Mouse (Mus musculus): Measurements from ENCODE around the gene Cycs. TPM values are rescaled to one million over a fixed set of nuclear protein-coding genes. Genes with fewer than 3 reads are reported as not detected.

The Cycs gene
- polyA plus RNA-seq, 1 experiment, result 42.2 TPM

DNA sequence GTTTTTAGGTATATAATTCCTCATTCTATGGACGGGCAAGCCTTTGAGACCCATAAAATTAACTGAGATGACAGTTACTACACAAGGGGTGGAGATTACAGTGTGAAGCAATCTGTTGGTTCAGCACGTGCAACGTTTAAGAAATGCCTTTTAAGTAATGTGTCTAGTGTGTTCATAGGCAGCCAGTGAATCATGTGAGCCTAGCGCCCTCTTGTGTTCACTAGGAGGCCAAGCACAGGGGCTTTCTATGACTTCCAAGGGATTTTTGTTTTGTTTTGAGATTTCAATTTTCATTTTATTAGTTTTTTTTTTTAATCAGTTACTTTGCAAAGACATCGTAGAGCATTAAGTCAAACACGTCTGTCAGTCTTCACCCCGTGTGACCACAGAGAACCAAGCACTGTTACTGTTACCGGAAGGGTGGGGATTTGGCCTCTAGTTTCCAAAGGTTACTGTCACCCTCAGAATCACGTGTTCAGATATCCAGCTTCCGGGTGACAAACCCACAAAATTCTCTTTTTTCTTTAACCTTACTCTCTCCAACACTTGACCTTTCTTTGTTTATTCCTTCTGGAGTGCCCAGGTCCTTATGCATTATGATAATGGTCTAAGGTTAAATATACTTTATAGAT lies 20.8 kb downstream of the Cycs start:
- DNase-seq (ENCODE audit: low spot score), result no peak

DNA sequence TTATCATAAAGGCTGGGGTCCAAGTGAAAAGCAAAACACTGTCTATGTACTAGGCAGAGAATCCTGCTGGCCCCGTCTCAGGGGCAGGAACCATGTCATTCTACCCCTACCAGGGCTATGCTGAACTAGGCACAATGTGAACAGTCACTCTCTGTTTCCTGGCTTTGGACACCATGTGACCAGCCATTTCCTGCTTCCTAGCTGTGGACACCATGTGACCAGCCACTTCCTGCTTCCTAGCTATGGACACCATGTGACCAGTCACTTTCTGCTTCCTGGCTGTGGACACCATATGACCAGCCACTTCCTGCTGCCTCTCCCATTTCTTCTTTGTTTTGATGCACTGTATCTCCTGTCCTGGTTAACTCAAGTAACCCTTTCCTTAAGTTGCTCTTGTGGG lies 23.8 kb downstream of the Cycs start:
- DNase-seq (ENCODE audit: low spot score), result no peak

DNA sequence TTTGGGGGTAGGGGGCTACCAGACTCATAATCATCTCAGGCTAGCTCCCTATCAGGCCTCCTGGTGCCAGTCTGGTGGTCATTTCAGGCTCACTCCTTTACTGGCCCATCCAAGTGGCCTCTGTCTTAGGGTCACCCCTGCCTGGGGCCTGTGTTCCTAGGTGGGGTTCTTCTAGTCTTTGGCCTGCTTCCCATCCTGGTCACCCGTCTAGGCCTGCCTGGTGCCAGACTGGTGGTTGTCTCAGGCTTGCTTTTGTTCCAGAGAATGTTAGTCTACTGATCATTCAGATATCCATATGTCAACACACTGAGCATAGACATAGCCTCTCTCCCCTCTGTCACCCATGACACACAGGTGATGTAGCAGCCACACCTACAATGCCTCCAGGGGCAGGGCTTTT lies 26.7 kb downstream of the Cycs start:
- DNase-seq (ENCODE audit: low spot score), result no peak

DNA sequence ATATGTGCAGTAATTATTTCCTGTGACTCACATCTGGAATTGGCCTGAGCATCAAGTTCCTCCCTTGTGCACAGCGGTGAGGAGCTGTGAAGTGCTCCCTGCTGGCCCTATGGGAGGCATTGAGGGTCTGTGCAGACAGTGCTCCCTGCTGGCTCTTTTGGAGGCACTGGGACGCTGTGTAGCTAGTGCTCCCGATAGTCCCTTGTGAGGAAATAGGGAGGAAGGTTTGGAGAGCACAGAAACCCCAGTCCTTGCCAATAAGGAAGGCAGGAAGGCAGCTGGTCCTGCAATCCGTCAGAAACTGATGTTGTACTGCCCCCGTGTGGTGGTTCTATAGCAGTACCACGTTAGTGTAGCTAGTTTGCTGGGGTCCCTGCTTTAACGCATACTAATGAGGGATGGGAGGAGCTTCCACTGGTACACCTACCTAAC lies 29.9 kb downstream of the Cycs start:
- DNase-seq (ENCODE audit: low spot score), result peak; percentile 49

DNA sequence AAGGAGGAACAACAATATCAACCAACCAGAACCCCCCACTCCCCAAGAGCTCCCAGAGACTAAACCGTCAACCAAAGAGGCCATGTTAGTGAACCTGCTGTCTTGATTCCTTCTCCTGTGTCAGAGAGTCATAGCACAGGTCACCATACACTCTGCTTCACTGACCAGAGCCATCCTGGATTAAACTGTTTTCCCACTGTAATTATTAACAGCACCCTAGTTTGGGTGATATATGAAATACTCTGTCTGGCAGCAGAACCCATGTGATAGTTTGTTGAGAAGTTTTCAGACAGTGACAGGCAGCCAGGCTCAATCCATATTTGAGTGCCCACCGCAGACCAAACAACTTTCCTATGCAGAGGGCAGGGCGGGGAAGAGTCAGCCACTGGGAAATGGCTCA lies 31.0 kb downstream of the Cycs start:
- DNase-seq (ENCODE audit: low spot score), result no peak

DNA sequence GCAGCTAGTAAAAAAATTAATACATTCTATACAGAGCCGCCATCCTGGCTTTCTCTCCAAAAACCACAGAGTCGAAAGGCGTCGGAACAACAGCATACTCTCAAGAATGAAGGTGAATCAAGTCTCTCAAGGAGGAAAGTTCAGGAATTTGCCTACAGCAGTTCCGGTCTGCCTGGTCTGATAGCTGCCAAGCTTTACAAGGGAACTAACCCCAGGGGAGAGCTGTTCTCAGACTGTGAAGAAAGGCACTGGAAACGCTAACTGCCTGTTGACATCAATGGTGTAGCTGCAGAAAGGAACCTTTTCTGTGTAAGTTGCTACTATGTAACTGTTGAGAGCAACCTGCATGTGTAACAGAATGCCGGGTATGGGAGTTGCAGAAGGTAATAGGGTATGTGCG lies 34.4 kb downstream of the Cycs start:
- no peak for DNase-seq (ENCODE audit: low spot score)

DNA sequence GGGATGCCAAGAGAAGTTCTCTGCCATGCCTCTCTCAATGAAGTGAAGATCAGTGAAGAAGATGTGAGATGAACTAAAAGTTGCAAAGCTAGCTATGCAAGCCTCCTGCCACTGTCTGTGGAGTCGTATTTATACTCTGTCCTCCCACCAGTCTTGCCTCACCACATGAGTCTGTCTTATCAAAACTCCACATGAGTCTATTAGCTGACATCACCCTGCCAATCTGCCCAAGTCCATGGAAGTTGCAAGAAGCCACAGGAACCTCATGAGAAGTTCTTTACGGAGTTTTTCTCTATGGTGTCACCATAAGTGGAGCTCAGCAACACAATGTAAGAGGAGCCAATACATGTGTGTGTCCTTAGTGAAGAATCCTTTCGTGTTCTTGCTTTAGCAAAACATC lies 35.3 kb downstream of the Cycs start:
- DNase-seq (ENCODE audit: low spot score), result no peak

DNA sequence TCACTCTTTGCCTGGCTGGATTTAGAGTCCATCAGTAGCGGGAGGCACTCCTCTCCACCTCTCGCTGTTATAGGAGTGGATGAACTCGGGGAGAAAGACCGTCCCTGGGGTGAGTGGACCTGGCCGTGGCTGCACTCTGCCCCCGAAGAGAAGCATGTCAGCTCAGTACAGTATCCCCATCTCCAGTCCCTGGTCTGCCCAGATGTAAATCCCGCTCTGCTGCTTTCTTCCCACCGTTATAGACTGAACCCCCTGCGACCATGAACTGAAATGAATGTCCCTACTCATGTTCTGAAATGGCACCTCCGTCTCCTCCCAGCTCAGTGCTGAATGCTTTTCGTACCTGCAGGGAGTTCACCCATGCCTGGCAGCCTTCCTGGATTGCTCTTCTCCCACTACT lies 37.1 kb downstream of the Cycs start:
- DNase-seq (ENCODE audit: low spot score), result no peak

DNA sequence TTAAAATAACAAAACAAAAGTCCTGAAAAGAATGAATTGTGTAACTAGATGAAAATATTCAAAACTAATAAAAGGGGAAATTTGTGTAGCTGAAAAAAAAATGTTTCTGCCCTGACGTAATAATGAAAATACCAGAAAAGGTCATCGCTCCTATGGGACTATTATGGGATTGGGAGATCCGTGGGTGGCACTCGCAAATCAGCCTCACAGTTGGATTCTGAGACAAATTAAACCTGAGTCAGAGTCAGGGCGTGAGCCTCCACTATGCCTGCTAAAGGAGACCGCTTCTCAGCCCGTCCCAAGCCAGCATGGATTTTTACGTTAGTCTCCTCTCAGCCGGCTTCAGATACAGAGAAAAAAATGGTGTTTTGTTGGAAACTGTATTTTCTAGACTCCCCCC lies 38.9 kb downstream of the Cycs start:
- no peak for DNase-seq (ENCODE audit: low spot score)

DNA sequence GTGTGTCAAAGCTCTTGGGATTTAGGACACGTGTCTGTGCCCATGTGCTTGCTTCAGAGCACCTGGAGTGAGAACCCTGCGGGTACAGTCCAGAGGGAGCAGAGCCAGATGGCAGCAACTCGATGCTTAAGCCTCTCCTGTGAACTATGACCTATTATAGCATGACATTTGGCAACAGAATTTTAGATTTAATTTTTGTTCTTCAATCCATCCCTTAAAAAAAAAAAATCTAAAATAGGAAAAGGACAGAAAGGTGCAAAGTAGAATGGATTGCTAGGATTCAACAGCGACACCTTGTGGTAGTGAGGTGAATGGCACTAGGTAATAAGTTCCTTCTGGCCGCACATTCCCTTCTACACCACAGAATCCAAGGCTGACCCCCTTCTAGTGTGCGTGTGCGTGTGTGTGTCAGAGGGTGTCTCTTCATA lies 39.7 kb downstream of the Cycs start:
- DNase-seq (ENCODE audit: low spot score), result no peak

DNA sequence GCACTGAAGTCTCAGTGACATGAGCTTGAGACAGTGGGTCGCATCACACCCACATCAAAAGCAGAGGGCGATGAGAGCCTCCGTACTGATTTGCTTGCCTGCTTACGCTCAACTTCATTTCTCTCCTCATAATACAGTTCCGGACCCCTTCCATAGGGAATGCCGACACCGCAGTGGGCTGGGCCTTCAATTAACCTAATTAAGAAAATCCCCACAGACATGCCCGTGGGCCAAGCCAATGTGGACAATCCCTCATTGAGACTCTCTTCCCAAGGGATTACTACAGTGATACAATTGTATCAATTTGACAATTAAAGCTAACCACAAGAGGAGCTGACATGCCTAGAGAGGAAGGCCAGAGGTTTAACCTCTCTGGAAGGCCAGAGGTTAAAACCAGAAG lies 40.5 kb downstream of the Cycs start:
- DNase-seq (ENCODE audit: low spot score), result no peak

DNA sequence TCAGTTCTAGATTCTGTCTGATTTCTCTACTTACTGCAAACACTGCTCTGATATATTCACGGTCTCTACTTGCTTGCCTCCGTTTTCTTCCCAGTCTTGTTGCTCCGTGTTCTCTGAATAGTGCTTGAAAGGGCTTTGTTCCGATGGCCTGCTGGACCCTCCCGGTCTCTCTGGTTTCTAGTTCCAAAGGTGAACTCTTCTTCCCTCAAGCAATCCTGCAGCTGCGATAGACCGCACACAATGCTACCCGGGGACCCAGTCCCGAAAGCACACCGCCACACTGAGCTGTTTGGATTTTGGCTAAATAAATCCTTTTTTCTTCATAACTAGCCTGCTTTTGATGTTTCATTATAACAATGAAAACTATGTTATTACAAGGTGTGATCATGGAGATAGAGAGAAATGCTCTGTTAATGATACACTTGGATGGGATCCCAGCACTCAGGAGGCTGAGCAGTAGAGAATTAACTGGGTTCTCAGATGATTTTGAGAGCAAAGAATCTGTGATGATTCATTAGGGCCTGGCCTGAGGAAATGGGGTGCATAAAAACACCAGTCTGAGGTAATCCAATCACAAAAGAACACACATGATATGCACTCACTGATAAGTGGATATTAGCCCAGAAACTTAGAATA lies 42.0 kb downstream of the Cycs start:
- DNase-seq (ENCODE audit: low spot score), result no peak

DNA sequence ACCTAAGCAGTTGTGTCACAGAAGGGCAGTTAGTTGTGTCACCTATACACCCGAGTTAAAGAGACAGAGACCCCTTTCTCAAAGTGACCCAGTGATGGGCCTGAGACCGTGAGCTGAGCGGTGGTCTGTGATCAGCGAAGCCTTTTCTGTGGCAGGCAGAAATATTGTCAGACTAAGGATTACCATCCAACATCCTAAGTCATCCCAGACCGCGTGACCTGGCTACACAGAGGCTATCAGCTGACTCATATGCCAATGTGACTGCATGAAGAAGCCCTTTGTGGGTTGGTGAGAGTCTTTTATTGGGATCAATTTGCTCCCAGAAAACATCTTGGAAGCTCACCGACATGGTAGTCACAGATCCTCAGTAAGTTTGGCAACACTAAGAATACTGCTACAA lies 43.6 kb downstream of the Cycs start:
- no peak for DNase-seq (ENCODE audit: low spot score)

DNA sequence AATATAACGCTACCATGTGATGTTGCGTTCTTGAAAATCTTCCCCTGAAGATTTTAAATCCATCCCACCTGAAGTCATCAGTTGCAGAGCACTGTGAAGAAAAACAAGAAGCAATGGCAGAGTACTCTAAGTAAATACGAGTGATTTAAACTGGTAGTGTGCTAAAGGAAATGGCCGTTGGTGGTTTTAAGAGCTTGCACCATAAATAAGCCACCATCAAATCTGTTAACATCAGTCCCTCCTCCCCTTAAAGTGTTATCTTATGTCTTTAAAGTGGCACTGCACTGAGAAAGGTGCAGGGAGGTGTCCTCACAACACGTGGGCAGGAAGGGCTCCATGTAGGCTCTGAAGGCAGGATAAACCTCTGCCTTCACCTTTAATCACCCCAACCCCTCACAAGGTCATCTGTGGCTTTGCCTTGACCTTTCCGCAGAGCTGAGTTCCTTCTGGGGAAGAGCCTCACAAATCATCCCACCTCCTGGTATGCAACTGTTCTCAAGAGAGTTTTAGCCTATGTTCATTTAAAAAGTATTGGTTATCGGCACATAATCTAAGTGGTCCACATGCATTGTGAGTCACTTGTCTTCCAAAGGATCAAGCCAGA lies 44.7 kb downstream of the Cycs start:
- DNase-seq (ENCODE audit: low spot score), result no peak

DNA sequence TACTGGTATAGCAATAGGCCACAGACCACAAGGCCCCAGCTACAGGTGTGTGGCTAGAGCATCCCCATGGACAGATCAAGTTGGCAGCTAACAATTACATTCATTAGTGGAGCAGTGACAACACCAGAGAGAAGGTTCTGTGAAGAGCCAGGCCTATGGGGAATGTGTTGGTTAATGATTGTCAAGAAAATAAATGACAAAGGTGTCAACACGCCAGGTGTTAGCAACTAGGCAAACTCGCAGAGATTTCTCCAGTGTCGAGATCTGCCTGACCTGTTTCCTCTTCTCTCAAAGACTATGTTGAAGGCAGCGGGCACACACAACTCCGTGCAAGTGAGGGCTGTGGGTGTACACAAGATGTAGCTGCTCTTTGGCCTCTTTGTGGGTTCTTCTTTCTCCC lies 46.2 kb downstream of the Cycs start:
- no peak for DNase-seq (ENCODE audit: low spot score)

DNA sequence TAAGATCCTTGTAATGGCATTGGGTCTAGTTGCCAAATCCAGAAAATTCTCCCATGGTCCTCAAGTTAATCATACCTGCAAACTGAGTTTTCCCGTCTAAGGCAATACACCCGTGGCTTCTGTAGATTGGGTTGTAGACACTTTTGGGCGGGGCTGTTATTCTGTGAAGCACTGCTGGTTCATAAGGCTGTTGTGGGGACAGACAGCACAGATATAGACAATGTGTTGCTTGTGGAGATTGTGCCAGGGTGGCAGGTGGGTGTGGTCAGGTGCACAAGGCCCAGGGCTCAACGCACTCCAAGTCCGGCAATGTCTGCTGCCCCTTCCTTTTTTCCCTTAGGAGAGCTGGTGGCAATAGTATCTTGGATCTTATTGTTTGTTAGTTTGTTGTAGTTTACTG lies 48.0 kb downstream of the Cycs start:
- DNase-seq (ENCODE audit: low spot score), result no peak

Other genes starting within 250 kb of the Cycs start
- 54.8 and 61.4 TPM in 2 replicates for gene Osbpl3, start 110.3 kb downstream of the Cycs start, polyA plus RNA-seq (2012; rRNA removed)
- gene 4921507P07Rik, start 30.1 kb upstream of the Cycs start, polyA plus RNA-seq (2012; rRNA removed), result 3.6 and 4.4 TPM in 2 replicates
- gene Npvf, start 87.9 kb upstream of the Cycs start, polyA plus RNA-seq (2012; rRNA removed), result not detected in 2 replicates

All from urinary bladder, adult 2 months (tissue).